Mouse (Mus musculus) bone marrow, adult 2 months (tissue): ENCODE measurements around the gene Dtd1. TPM values are rescaled to one million over a fixed set of nuclear protein-coding genes. Genes with fewer than 3 reads are reported as not detected.

ENCODE experiments used
- H3K27ac ChIP-seq: fragments of 200-500 bp; 2 replicates; pipeline ENCODE4 v1.5.1; 2012; ENCODE audit warnings: low read depth, mild to moderate bottlenecking, control low read depth, inconsistent platforms, low read length; ENCODE audit not compliant: control insufficient read depth, poor library complexity, insufficient read depth
- H3K4me1 ChIP-seq: fragments of 200-500 bp; 2 replicates; pipeline ENCODE4 v1.6.1; 2011; ENCODE audit warnings: low read length; ENCODE audit not compliant: control insufficient read depth, insufficient read depth
- H3K4me3 ChIP-seq: fragments of 200-500 bp; replicated peaks from 2 replicates; pipeline ENCODE3; 2011; ENCODE audit warnings: mild to moderate bottlenecking, low read depth, low read length, control low read depth; ENCODE audit not compliant: control insufficient read depth
- CTCF ChIP-seq: fragments of 200-500 bp; IDR thresholded peaks from 2 replicates; pipeline ENCODE4 v1.5.1; 2011; ENCODE audit warnings: low read length, control low read depth; ENCODE audit not compliant: control insufficient read depth, insufficient read depth
- POLR2A ChIP-seq: fragments of 200-500 bp; IDR thresholded peaks from 2 replicates; pipeline ENCODE4 v1.6.1; 2011; ENCODE audit warnings: low read depth, mild to moderate bottlenecking, control low read depth, low read length, borderline replicate concordance; ENCODE audit not compliant: control insufficient read depth
- WGBS: fragments of 180-500 bp; shearing (Covaris S2); methylation state at CpG from one replicate; pipeline ENCODE4 v1.1.7; 2018; 5-methylcytosine and 5-hydroxymethylcytosine counted together
- polyA plus RNA-seq: library from polyadenylated mRNA; stranded (reverse); fragments of >200 nt; gene quantifications from 2 replicates; pipeline ENCODE4 v1.2.4, GENCODE M21; 2011; ENCODE audit warnings: low replicate concordance; ENCODE audit not compliant: missing spikeins, insufficient read depth, insufficient read length

Dtd1 gene
- polyA plus RNA-seq, 1 experiment, result 5.6 TPM

- WGBS, result 75% methylated on average over 1 of the region's 1 CpGs
- no peak overlapping the region for H3K4me3 ChIP-seq
- H3K4me1 ChIP-seq, result no peaks in the 10 kb centered on the region; the same call in 1 of the 2 replicates
- 0 out of 2 replicates have a peak, but pooled peaks have one; percentile 27 for TF ChIP-seq CTCF
- no peak for TF ChIP-seq POLR2A
- no peak overlapping the region for H3K27ac ChIP-seq
These were observed 125.0 kb downstream of the Dtd1 start for GRCm38 (mm10) chr2:144724679-144725078.

- WGBS, result 91% methylated on average over 3 of the region's 3 CpGs
- Histone ChIP-seq H3K4me1 (no peaks in the 10 kb centered on the region; the same call in 1 of the 2 replicates), H3K27ac (no peak overlapping the region), H3K4me3 (no peak overlapping the region)
- TF ChIP-seq CTCF (no peak), POLR2A (no peak)
These were observed 127.4 kb downstream of the Dtd1 start for GRCm38 (mm10) chr2:144727136-144727535.

GRCm38 (mm10) chr2:144729776-144730175 is 130.1 kb downstream of the Dtd1 start:
- Histone ChIP-seq H3K27ac (no peak overlapping the region), H3K4me3 (no peak overlapping the region), H3K4me1 (no peaks in the 10 kb centered on the region; the same call in 1 of the 2 replicates)
- TF ChIP-seq CTCF (no peak), POLR2A (no peak)
- WGBS, result 71% methylated on average over 2 of the region's 2 CpGs

GRCm38 (mm10) chr2:144738161-144738560 is 138.5 kb downstream of the Dtd1 start:
- TF ChIP-seq CTCF (no peak), POLR2A (no peak)
- no peaks in the 10 kb centered on the region for H3K4me1 ChIP-seq
- no peak overlapping the region for H3K27ac ChIP-seq
- WGBS, result 86% methylated on average over 5 of the region's 5 CpGs
- H3K4me3 ChIP-seq, result no peak overlapping the region

GRCm38 (mm10) chr2:144738576-144738975 is 138.9 kb downstream of the Dtd1 start:
- WGBS, result 81% methylated on average over 5 of the region's 5 CpGs
- Histone ChIP-seq H3K27ac (no peak overlapping the region), H3K4me3 (no peak overlapping the region), H3K4me1 (no peaks in the 10 kb centered on the region)
- TF ChIP-seq CTCF (no peak), POLR2A (no peak)

- TF ChIP-seq CTCF (no peak), POLR2A (no peak)
- 86% methylated on average over 6 of the region's 6 CpGs for WGBS
These were observed 140.9 kb downstream of the Dtd1 start for GRCm38 (mm10) chr2:144740577-144740997.

GRCm38 (mm10) chr2:144741973-144742372 is 142.3 kb downstream of the Dtd1 start:
- H3K27ac ChIP-seq, result no peak overlapping the region
- H3K4me3 ChIP-seq, result no peak overlapping the region
- 81% methylated on average over 10 of the region's 10 CpGs for WGBS
- TF ChIP-seq POLR2A (no peak), CTCF (no peak)
- peaks cover 1% of the 10 kb centered on the region; the same call in 1 of the 2 replicates for H3K4me1 ChIP-seq

More at GRCm38 (mm10) chr2:144740577-144740997, 140.9 kb downstream of the Dtd1 start:
- Histone ChIP-seq H3K4me1 (no peaks in the 10 kb centered on the region; the same call in 1 of the 2 replicates), H3K27ac (no peak overlapping the region), H3K4me3 (no peak overlapping the region)

- no peak overlapping the region for H3K4me3 ChIP-seq
- H3K27ac ChIP-seq, result no peak overlapping the region
- 77% methylated on average over 5 of the region's 5 CpGs for WGBS
- peaks cover 1% of the 10 kb centered on the region; the same call in 1 of the 2 replicates for H3K4me1 ChIP-seq
- TF ChIP-seq POLR2A (no peak), CTCF (no peak)
These were observed 143.6 kb downstream of the Dtd1 start for GRCm38 (mm10) chr2:144743316-144743715.

- 86% methylated on average over 2 of the region's 2 CpGs for WGBS
- no peak overlapping the region for H3K27ac ChIP-seq
- peaks cover 1% of the 10 kb centered on the region; the same call in 1 of the 2 replicates for H3K4me1 ChIP-seq
- no peak overlapping the region for H3K4me3 ChIP-seq
- TF ChIP-seq CTCF (no peak), POLR2A (no peak)
These were observed 145.6 kb downstream of the Dtd1 start for GRCm38 (mm10) chr2:144745266-144745665.
